Mouse (Mus musculus) lung, adult 2 months (tissue): ENCODE data around the gene Slc35f1.

Experiments
- CTCF ChIP-seq: fragments of 200-500 bp; IDR thresholded peaks from 2 replicates; pipeline ENCODE4 v1.5.1; 2011; ENCODE audit warnings: mild to moderate bottlenecking, low read length, control low read depth; ENCODE audit not compliant: insufficient read depth
- POLR2A ChIP-seq: fragments of 200-500 bp; IDR thresholded peaks from 2 replicates; pipeline ENCODE4 v1.6.1; 2011; ENCODE audit warnings: low read depth, mild to moderate bottlenecking, control low read depth, low read length, borderline replicate concordance; ENCODE audit errors: extremely low read depth

GRCm38 (mm10) chr10:52703688-52704087, 13.4 kb downstream of the Slc35f1 start:
- TF ChIP-seq CTCF (no peak), POLR2A (no peak)
